Mouse (Mus musculus): Measurements from ENCODE around the gene Osbpl8.

DNA sequence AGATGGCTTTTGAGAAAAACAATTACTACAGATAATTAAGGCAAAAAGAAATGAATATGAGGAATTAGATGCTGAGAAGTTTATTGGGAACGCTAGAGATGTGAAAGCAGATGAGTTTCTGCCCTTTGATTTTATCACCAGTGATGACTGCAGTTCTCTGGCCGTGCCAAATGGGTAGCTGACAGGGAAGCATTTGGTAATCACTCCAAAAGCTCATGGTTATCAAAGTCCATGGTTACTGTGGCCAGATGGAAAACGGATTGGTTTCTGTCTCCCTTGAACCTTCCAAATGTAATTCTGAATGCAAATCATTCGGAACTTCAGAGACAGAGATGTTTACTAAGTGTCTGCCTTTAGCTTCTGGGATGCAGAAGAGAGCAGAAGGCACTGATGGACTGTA lies 37.1 kb downstream of the Osbpl8 start:
- TF ChIP-seq TAL1 (conservative IDR thresholded peaks at IDR 0.05; ENCODE audit: low read depth, low read length) (no peak), CTCF (IDR thresholded peaks at IDR 0.05; ENCODE audit: low read depth, low read length) (no peak)

All from G1E (cell line).